Comparison of ENCODE assay signal across 9 mouse cellular contexts in the genomic region with DNA sequence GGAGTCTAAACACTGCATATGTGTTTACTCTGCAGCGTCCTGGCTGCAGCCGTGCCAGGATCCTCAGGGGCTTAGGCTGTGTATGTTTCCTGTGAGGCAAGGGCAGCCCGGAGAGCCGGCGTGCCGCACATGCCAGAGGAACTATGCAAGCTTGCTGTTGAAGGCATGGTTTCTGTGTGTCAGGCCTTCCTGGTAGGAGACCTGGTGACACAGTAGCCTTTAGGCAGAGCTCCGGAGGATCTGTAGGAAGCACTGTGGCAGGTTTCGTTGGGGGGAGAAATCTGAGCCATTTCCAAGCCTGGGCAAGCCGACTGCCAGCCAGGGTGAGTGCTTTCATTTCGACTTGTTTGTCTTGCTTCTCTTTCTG. TPM values are rescaled to one million over a fixed set of nuclear protein-coding genes. Genes with fewer than 3 reads are reported as not detected.
DNase-seq lines count a peak whose midpoint lies in the region; ATAC-seq and TF ChIP-seq lines count a peak whose summit lies in the region.
"Had no signal": no experiment of that assay in that cellular context is flagged by ENCODE, and none has a peak within 500 bp of the region (broad histone marks: within the 10 kb centered on the region; RNA-seq: fewer than 3 reads in every experiment).

No protein-coding gene starts in this region.

- TF ChIP-seq CTCF in spleen, adult 2 months (IDR thresholded peaks at IDR 0.05; ENCODE audit: extremely low read depth, insufficient read depth, insufficient read length, insufficient replicate concordance) = no peak
- TF ChIP-seq CTCF in heart, adult 2 months (IDR thresholded peaks at IDR 0.05) = no peak

- 72% methylated on average over 10 of the region's 10 CpGs for WGBS in spleen, adult 2 months
- 14% methylated on average over 10 of the region's 10 CpGs for WGBS in heart, adult 2 months
- 34% methylated on average over 10 of the region's 10 CpGs for WGBS in stomach, embryonic 15.5 days

- no peak for TF ChIP-seq POLR2A in spleen, adult 2 months (IDR thresholded peaks at IDR 0.05; ENCODE audit: low read depth, low read length)
- TF ChIP-seq POLR2A in heart, adult 2 months (IDR thresholded peaks at IDR 0.05; ENCODE audit: insufficient read depth, low read depth, low read length) = no peak

- no peak overlapping the region for H3K4me3 ChIP-seq in spleen, adult 2 months (ENCODE audit: extremely low read depth, insufficient read depth, insufficient read length)
- H3K4me3 ChIP-seq in heart, adult 2 months = peak overlapping the region; percentile 47
- no peak overlapping the region for H3K4me3 ChIP-seq in stomach, embryonic 15.5 days (replicated peaks)
- H3K4me3 ChIP-seq: neural tube, embryonic 12.5 days had no signal

- DNase-seq in spleen, adult 2 months (ENCODE audit: low read depth in 1 of 2, low spot score in 2 of 2) = no peak
- DNase-seq in spleen, postnatal 10 days (ENCODE audit: low spot score in 2 of 2) = no peak
- peak; percentile 72 to 78 for DNase-seq in heart, adult 2 months
- DNase-seq in kidney, postnatal 10 days = peak; percentile 72
- DNase-seq in frontal cortex, postnatal 14 days (ENCODE audit: low spot score in 2 of 2) = no peak
- no peak for DNase-seq in cerebellum, adult 9-10 months
- DNase-seq in B cell, adult 2 months = no peak

- 0 out of 2 replicates have a peak overlapping the region, but pooled peaks have one; percentile 26 for H3K27ac ChIP-seq in spleen, adult 2 months (ENCODE audit: insufficient read depth, low read length)
- H3K27ac ChIP-seq in heart, adult 2 months = peak overlapping the region; percentile 94
- peak overlapping the region; percentile 44; the same call in 1 of the 2 replicates for H3K27ac ChIP-seq in stomach, embryonic 15.5 days
- H3K27ac ChIP-seq: neural tube, embryonic 12.5 days had no signal

- H3K9ac ChIP-seq in heart, adult 2 months (ENCODE audit: low read depth, low read length) = peak overlapping the region; percentile 72
- no peak overlapping the region for H3K9ac ChIP-seq in stomach, embryonic 15.5 days
- H3K9ac ChIP-seq: neural tube, embryonic 12.5 days had no signal

- no peaks in the 10 kb centered on the region for H3K9me3 ChIP-seq in stomach, embryonic 15.5 days
- H3K9me3 ChIP-seq: neural tube, embryonic 12.5 days had no signal

- intact Hi-C loops in heart, adult 2 months (cut with DNase I) = loop anchor here (1.0 to 5.0 kb wide), 2 partner anchors 35 to 93 kb away; no protein-coding TSS in a partner anchor

- no peak for ATAC-seq in stomach, embryonic 15.5 days (ENCODE audit: insufficient read depth, low FRiP score, low read depth)

- no peak for TF ChIP-seq EP300 in heart, adult 2 months (IDR thresholded peaks at IDR 0.05; ENCODE audit: insufficient read depth, low read depth, low read length)

- no peaks in the 10 kb centered on the region; the same call in 1 of the 2 replicates for H3K79me2 ChIP-seq in heart, adult 2 months (replicated peaks; ENCODE audit: control insufficient read depth, insufficient read depth, low read length)

- H3K27me3 ChIP-seq in spleen, adult 2 months (ENCODE audit: control insufficient read depth, insufficient read depth, low read length) = no peaks in the 10 kb centered on the region
- no peaks in the 10 kb centered on the region for H3K27me3 ChIP-seq in heart, adult 2 months (ENCODE audit: control insufficient read depth, insufficient read depth, low read length)
- H3K27me3 ChIP-seq in stomach, embryonic 15.5 days (replicated peaks) = no peaks in the 10 kb centered on the region
- H3K27me3 ChIP-seq: neural tube, embryonic 12.5 days had no signal

- no peaks in the 10 kb centered on the region for H3K36me3 ChIP-seq in spleen, adult 2 months (ENCODE audit: control insufficient read depth, insufficient read depth, low read length)
- peaks cover 19% of the 10 kb centered on the region for H3K36me3 ChIP-seq in heart, adult 2 months (ENCODE audit: control insufficient read depth, insufficient read depth, low read length)
- H3K36me3 ChIP-seq in stomach, embryonic 15.5 days = no peaks in the 10 kb centered on the region
- H3K36me3 ChIP-seq: neural tube, embryonic 12.5 days had no signal

- no peaks in the 10 kb centered on the region for H3K4me1 ChIP-seq in spleen, adult 2 months (ENCODE audit: control insufficient read depth, insufficient read depth, insufficient read length)
- peaks cover 3% of the 10 kb centered on the region; the same call in 1 of the 2 replicates for H3K4me1 ChIP-seq in heart, adult 2 months (ENCODE audit: control insufficient read depth, insufficient read depth, low read length)
- H3K4me1 ChIP-seq in stomach, embryonic 15.5 days = peaks cover 7% of the 10 kb centered on the region; the same call in 1 of the 2 replicates
- H3K4me1 ChIP-seq: neural tube, embryonic 12.5 days had no signal

- peak overlapping the region; percentile 16; the same call in 1 of the 2 replicates for H3K4me2 ChIP-seq in stomach, embryonic 15.5 days
- H3K4me2 ChIP-seq: neural tube, embryonic 12.5 days had no signal

RNA-seq across cellular contexts. Expression of gene Map3k20, which starts 12.3 kb away (rescaled TPM):
- 3.0 and 3.1 TPM in 2 replicates for polyA plus RNA-seq in spleen, adult 2 months (2012; rRNA removed)
- total RNA-seq in heart, adult 2 months (2021) = 100 to 1,000 TPM; 275 to 303 TPM
- 75.1 and 124 TPM in 2 replicates for polyA plus RNA-seq in heart, adult 2 months (2012; rRNA removed)
- polyA plus RNA-seq in stomach, embryonic 15.5 days (2015; fragmentation: Nextera tagmentation; extraction: Ambion mirVana) = 20.0 and 20.7 TPM in 2 replicates

Comparison
In these comparisons a context has a peak if more than half of its experiments do, and no peak if none do; other contexts are left out.
1. DNase-seq: peak in heart, adult 2 months (2 of 2) and kidney, postnatal 10 days (single experiment); none in spleen, adult 2 months (0 of 2), spleen, postnatal 10 days (0 of 2), frontal cortex, postnatal 14 days (0 of 2), cerebellum, adult 9-10 months (single experiment) and B cell, adult 2 months (0 of 2).
2. H3K27ac ChIP-seq: peak in every context shown above with its lines; median percentile 94 in heart, adult 2 months; 44 in stomach, embryonic 15.5 days; 26 in spleen, adult 2 months.